Mouse (Mus musculus) layer of hippocampus, adult 2 months (tissue): ENCODE results near the gene Lrriq4. TPM values are rescaled to one million over a fixed set of nuclear protein-coding genes. Genes with fewer than 3 reads are reported as not detected.
"Not testable (repeated sequence)": the region's sequence is repeated elsewhere in the genome, so short reads cannot be mapped to it uniquely, and the experiment has no call there.

Experiments
- DNase-seq, 2 experiments: peaks; one replicate each; pipeline ENCODE4 v3.0.0; 2022; ENCODE audit warnings: low spot score in 2 of 2
- H3K27ac ChIP-seq: fragments of 200-600 bp; 2 replicates; pipeline ENCODE4 v1.8.1; 2022
- H3K4me3 ChIP-seq: fragments of 200-600 bp; 2 replicates; pipeline ENCODE4 v1.8.1; 2022; ENCODE audit warnings: mild to moderate bottlenecking
- CTCF ChIP-seq: fragments of 200-600 bp; conservative IDR thresholded peaks from 2 replicates; pipeline ENCODE4 v1.8.1; 2022; ENCODE audit warnings: antibody characterized with exemption, mild to moderate bottlenecking, moderate library complexity
- total RNA-seq, 2 experiments: library from RNA; stranded (reverse); gene quantifications; 2 replicates each; pipeline ENCODE4 v1.2.3; 2021

Lrriq4 gene
- total RNA-seq, 2 experiments from 2014 or later, result not detected

GRCm38 (mm10) chr3:30697891-30698290 lies 53.6 kb downstream of the Lrriq4 start:
- TF ChIP-seq CTCF, result no peak
- no peak overlapping the region for H3K27ac ChIP-seq
- no peak overlapping the region for H3K4me3 ChIP-seq
- no peak for DNase-seq

GRCm38 (mm10) chr3:30699711-30700505 lies 55.6 kb downstream of the Lrriq4 start, which contains the start of gene Lrrc31:
Lrrc31 (minus strand) TSS chr3:30699843.
- not testable (repeated sequence) for DNase-seq, H3K4me3 ChIP-seq, H3K27ac ChIP-seq

- Histone ChIP-seq H3K4me3 (no peak overlapping the region), H3K27ac (no peak overlapping the region)
- DNase-seq, result no peak
- TF ChIP-seq CTCF, result no peak
These were observed 61.7 kb downstream of the Lrriq4 start for GRCm38 (mm10) chr3:30705977-30706376.

GRCm38 (mm10) chr3:30706614-30707276 lies 62.4 kb downstream of the Lrriq4 start:
- no peak overlapping the region for H3K27ac ChIP-seq
- DNase-seq, result no peak
- no peak overlapping the region for H3K4me3 ChIP-seq
- TF ChIP-seq CTCF, result no peak

- TF ChIP-seq CTCF, result no peak
- H3K27ac ChIP-seq, result no peak overlapping the region
- no peak overlapping the region for H3K4me3 ChIP-seq
- no peak for DNase-seq
These were observed 65.9 kb downstream of the Lrriq4 start for GRCm38 (mm10) chr3:30710191-30710590.

GRCm38 (mm10) chr3:30713334-30713733 lies 69.0 kb downstream of the Lrriq4 start:
- no peak for TF ChIP-seq CTCF
- Histone ChIP-seq H3K27ac (no peak overlapping the region), H3K4me3 (no peak overlapping the region)
- no peak for DNase-seq

- no peak overlapping the region for H3K27ac ChIP-seq
- no peak for TF ChIP-seq CTCF
- H3K4me3 ChIP-seq, result no peak overlapping the region
- DNase-seq, result no peak
These were observed 74.3 kb downstream of the Lrriq4 start for GRCm38 (mm10) chr3:30718649-30719048.

Other genes starting within 250 kb of the Lrriq4 start
- 1 to 10 TPM; 3.3 to 3.5 TPM for gene Mecom, start 96.5 kb upstream of the Lrriq4 start, total RNA-seq
- under 1 TPM; 0.54 to 0.88 TPM for gene Actrt3, start 44.6 kb upstream of the Lrriq4 start, total RNA-seq
- 10 to 100 TPM; 14.7 to 15.0 TPM for gene Mynn, start 42.4 kb upstream of the Lrriq4 start, total RNA-seq
- gene Lrrc34, start 3.4 kb downstream of the Lrriq4 start, total RNA-seq, result under 1 TPM; 0.17 to 0.18 TPM
- not detected for gene Lrrc31, start 55.3 kb downstream of the Lrriq4 start, total RNA-seq
- not detected for gene Samd7, start 101.8 kb downstream of the Lrriq4 start, total RNA-seq
- gene Sec62, start 148.4 kb downstream of the Lrriq4 start, total RNA-seq, result 10 to 100 TPM; 90.1 to 96.4 TPM
- gene Gpr160, start 211.4 kb downstream of the Lrriq4 start, total RNA-seq, result under 1 TPM; 0.37 to 0.79 TPM